Mouse (Mus musculus): Measurements from ENCODE around the gene Bcat1.

GRCm38 (mm10) chr6:145090928-145091327 lies 14.9 kb upstream of the Bcat1 start:
- no peak for TF ChIP-seq E2F4 (IDR thresholded peaks at IDR 0.05; ENCODE audit: insufficient read depth)
- TF ChIP-seq MAX (IDR thresholded peaks at IDR 0.05; ENCODE audit: low read depth): no peak
- TF ChIP-seq MYOG (IDR thresholded peaks at IDR 0.05; ENCODE audit: control insufficient read depth in 1 of 3, insufficient read depth in 1 of 3, insufficient read length in 2 of 3, low read depth in 2 of 3): no peak

Data from myocyte (in vitro differentiated cells).